In genomic region chr12:117153671-117154355, GRCm38 (mm10) we compare ENCODE assay signal across 8 mouse cellular contexts.
DNase-seq lines count a peak whose midpoint lies in the region; ATAC-seq and TF ChIP-seq lines count a peak whose summit lies in the region.

No protein-coding gene starts in this region.

- H3K9me3 ChIP-seq in kidney, embryonic 14.5 days (ENCODE audit: control insufficient read depth, low read length): no peaks in the 10 kb centered on the region
- H3K9me3 ChIP-seq in heart, postnatal 0 days (replicated peaks; ENCODE audit: control insufficient read depth, low read length): no peaks in the 10 kb centered on the region
- no peaks in the 10 kb centered on the region for H3K9me3 ChIP-seq in stomach, embryonic 16.5 days (replicated peaks; ENCODE audit: control insufficient read depth, low read length)

- H3K4me2 ChIP-seq in kidney, embryonic 14.5 days (replicated peaks; ENCODE audit: low read depth, low read length): peak overlapping the region; percentile 95
- peak overlapping the region; percentile 90 for H3K4me2 ChIP-seq in heart, postnatal 0 days (ENCODE audit: low read depth, low read length)
- peak overlapping the region; percentile 76 for H3K4me2 ChIP-seq in stomach, embryonic 16.5 days (ENCODE audit: low read depth, low read length)

- peaks cover 5% of the 10 kb centered on the region; the same call in 1 of the 2 replicates for H3K4me1 ChIP-seq in kidney, embryonic 14.5 days (ENCODE audit: control insufficient read depth, insufficient read depth, low read length)
- H3K4me1 ChIP-seq in heart, postnatal 0 days (ENCODE audit: control insufficient read depth, insufficient read depth): no peaks in the 10 kb centered on the region
- H3K4me1 ChIP-seq in stomach, embryonic 16.5 days (ENCODE audit: control insufficient read depth, insufficient read depth, low read length): 0 out of 2 replicates have a peak, but pooled peaks cover 11% of the 10 kb centered on the region

- no peak for TF ChIP-seq CTCF in heart, postnatal 0 days (IDR thresholded peaks at IDR 0.05; ENCODE audit: low read depth)

- under 1% methylated on average over 54 of the region's 73 CpGs for WGBS in kidney, embryonic 14.5 days
- 0% methylated on average over 69 of the region's 73 CpGs for WGBS in heart, postnatal 0 days
- 1% methylated on average over 50 of the region's 73 CpGs for WGBS in stomach, embryonic 16.5 days

- ATAC-seq in kidney, embryonic 14.5 days (ENCODE audit: low FRiP score, low TSS enrichment): peak; percentile 82
- ATAC-seq in heart, postnatal 0 days (ENCODE audit: insufficient read depth, low read depth): peak; percentile 84
- peak; percentile 73 for ATAC-seq in stomach, embryonic 16.5 days (ENCODE audit: insufficient read depth, low FRiP score)

- H3K27ac ChIP-seq in kidney, embryonic 14.5 days (ENCODE audit: low read depth, low read length): no peak overlapping the region
- no peak overlapping the region for H3K27ac ChIP-seq in heart, postnatal 0 days (ENCODE audit: low read depth)
- H3K27ac ChIP-seq in stomach, embryonic 16.5 days (ENCODE audit: low read length): no peak overlapping the region

- no peaks in the 10 kb centered on the region for H3K36me3 ChIP-seq in kidney, embryonic 14.5 days (ENCODE audit: control insufficient read depth, insufficient read depth, low read length)
- no peaks in the 10 kb centered on the region for H3K36me3 ChIP-seq in heart, postnatal 0 days (replicated peaks; ENCODE audit: control insufficient read depth, insufficient read depth, low read length)
- no peaks in the 10 kb centered on the region for H3K36me3 ChIP-seq in stomach, embryonic 16.5 days (ENCODE audit: control insufficient read depth, insufficient read depth, low read length)

- peaks cover 95% of the 10 kb centered on the region for H3K27me3 ChIP-seq in kidney, embryonic 14.5 days (ENCODE audit: control insufficient read depth, insufficient read depth, low read length)
- H3K27me3 ChIP-seq in heart, postnatal 0 days (ENCODE audit: control insufficient read depth, insufficient read depth, low read length): peaks cover 94% of the 10 kb centered on the region
- H3K27me3 ChIP-seq in stomach, embryonic 16.5 days (ENCODE audit: control insufficient read depth, insufficient read depth, low read length): peaks cover 82% of the 10 kb centered on the region

- no peak for DNase-seq in kidney, adult 8-10 months
- DNase-seq in embryo, embryonic 9.5 days (ENCODE audit: extremely low spot score): peak; percentile 76
- peak; percentile 28 for DNase-seq in heart, postnatal 0 days (ENCODE audit: low spot score)
- DNase-seq in left cerebral cortex, postnatal 36 days (ENCODE audit: low spot score in 2 of 2): peak; percentile 64 to 84
- peak; percentile 63 for DNase-seq in mesoderm, embryonic 11.5 days (ENCODE audit: low read depth, low spot score)
- no peak for DNase-seq in spleen, postnatal 4 days (ENCODE audit: low spot score in 2 of 2)

- no peak for TF ChIP-seq EP300 in heart, postnatal 0 days (IDR thresholded peaks at IDR 0.05; ENCODE audit: low read depth)

- peak overlapping the region; percentile 57 for H3K4me3 ChIP-seq in kidney, embryonic 14.5 days (ENCODE audit: low read length)
- H3K4me3 ChIP-seq in heart, postnatal 0 days (ENCODE audit: low read depth, low read length): peak overlapping the region; percentile 59
- H3K4me3 ChIP-seq in stomach, embryonic 16.5 days (replicated peaks; ENCODE audit: low read length): peak overlapping the region; percentile 54

- intact Hi-C loops in left cerebral cortex, postnatal 36 days (cut with DNase I): loop anchor here (5.0 to 10.0 kb wide), 2 partner anchors 117 to 191 kb away; no protein-coding TSS in a partner anchor

- H3K9ac ChIP-seq in kidney, embryonic 14.5 days (ENCODE audit: low read depth, low read length): peak overlapping the region; percentile 53
- no peak overlapping the region for H3K9ac ChIP-seq in heart, postnatal 0 days (replicated peaks; ENCODE audit: low read depth, low read length)
- peak overlapping the region; percentile 54; the same call in 1 of the 2 replicates for H3K9ac ChIP-seq in stomach, embryonic 16.5 days (ENCODE audit: low read length)

Comparison
In these comparisons a context has a peak if more than half of its experiments do, and no peak if none do; other contexts are left out.
1. DNase-seq: peak in embryo, embryonic 9.5 days (single experiment), heart, postnatal 0 days (single experiment), left cerebral cortex, postnatal 36 days (2 of 2) and mesoderm, embryonic 11.5 days (single experiment); none in kidney, adult 8-10 months (0 of 2) and spleen, postnatal 4 days (0 of 2).
2. Peak in every context shown above with its lines, with median percentiles within 50 percentile points of each other: ATAC-seq, H3K4me2 ChIP-seq and H3K4me3 ChIP-seq.